In genomic region chr10:89630052-89630451, GRCm38 (mm10) we compare ENCODE assay signal across 9 mouse cellular contexts. TPM values are rescaled to one million over a fixed set of nuclear protein-coding genes. Genes with fewer than 3 reads are reported as not detected.
DNase-seq lines count a peak whose midpoint lies in the region; ATAC-seq and TF ChIP-seq lines count a peak whose summit lies in the region.
"Had no signal": no experiment of that assay in that cellular context is flagged by ENCODE, and none has a peak within 500 bp of the region (broad histone marks: within the 10 kb centered on the region; RNA-seq: fewer than 3 reads in every experiment).

No protein-coding gene starts in this region.

- WGBS in liver, adult 2 months, result 21% methylated on average over 3 of the region's 3 CpGs
- 25% methylated on average over 3 of the region's 3 CpGs for WGBS in hindbrain, embryonic 14.5 days

- H3K9me3 ChIP-seq in hindbrain, embryonic 14.5 days (ENCODE audit: control insufficient read depth, low read length), result no peaks in the 10 kb centered on the region

- H3K79me2 ChIP-seq in liver, adult 2 months (ENCODE audit: control insufficient read depth, insufficient read depth, low read length), result peaks cover 10% of the 10 kb centered on the region; the same call in 1 of the 2 replicates

- peak; percentile 61 for TF ChIP-seq CTCF in liver, adult 2 months (IDR thresholded peaks at IDR 0.05; ENCODE audit: low read depth, low read length)

- peak overlapping the region; percentile 46; the same call in 1 of the 2 replicates for H3K27ac ChIP-seq in liver, adult 2 months (replicated peaks; ENCODE audit: insufficient read depth, low read depth, low read length)
- no peak overlapping the region for H3K27ac ChIP-seq in hindbrain, embryonic 14.5 days

- no peaks in the 10 kb centered on the region for H3K27me3 ChIP-seq in liver, adult 2 months (ENCODE audit: control insufficient read depth, insufficient read depth, low read length)
- no peaks in the 10 kb centered on the region for H3K27me3 ChIP-seq in hindbrain, embryonic 14.5 days (ENCODE audit: control insufficient read depth, insufficient read depth, low read length)

- no peaks in the 10 kb centered on the region for H3K36me3 ChIP-seq in liver, adult 2 months (ENCODE audit: control insufficient read depth, insufficient read depth, low read length)
- no peaks in the 10 kb centered on the region for H3K36me3 ChIP-seq in hindbrain, embryonic 14.5 days (replicated peaks; ENCODE audit: control insufficient read depth, insufficient read depth)

- peaks cover 45% of the 10 kb centered on the region for H3K4me1 ChIP-seq in liver, adult 2 months (ENCODE audit: control insufficient read depth, insufficient read depth, low read length)
- H3K4me1 ChIP-seq in hindbrain, embryonic 14.5 days (replicated peaks; ENCODE audit: control insufficient read depth, insufficient read depth, low read length), result no peaks in the 10 kb centered on the region

- H3K4me2 ChIP-seq in hindbrain, embryonic 14.5 days (replicated peaks), result no peak overlapping the region

- peak overlapping the region; percentile 58; the same call in 1 of the 2 replicates for H3K9ac ChIP-seq in liver, adult 2 months (ENCODE audit: low read depth, low read length)
- no peak overlapping the region for H3K9ac ChIP-seq in hindbrain, embryonic 14.5 days

- no peak for TF ChIP-seq POLR2A in liver, adult 2 months (IDR thresholded peaks at IDR 0.05; ENCODE audit: extremely low read depth, insufficient read depth, low read length)

- intact Hi-C loops in left cerebral cortex, postnatal 4 days (cut with DNase I), result loop anchor here (2.0 kb wide), 2 partner anchors 169 to 303 kb away; no protein-coding TSS in a partner anchor

- peak; percentile 82 for ATAC-seq in hindbrain, embryonic 14.5 days (ENCODE audit: low FRiP score)

- DNase-seq in liver, adult 2 months (ENCODE audit: extremely low read depth, low read depth, low spot score), result peak; percentile 74
- DNase-seq in liver, result no peak
- peak; percentile 71 for DNase-seq in Muller cell, postnatal 12 days (ENCODE audit: inconsistent ontology term)
- DNase-seq in embryo, embryonic 9.5 days (ENCODE audit: extremely low spot score), result peak; percentile 64
- DNase-seq in hindbrain, embryonic 14.5 days (ENCODE audit: low spot score), result peak; percentile 97
- DNase-seq in left cerebral cortex, postnatal 4 days, result peak; percentile 32
- DNase-seq in natural killer cell, adult 2 months (ENCODE audit: low spot score in 2 of 2), result peak; percentile 28 to 30
- no peak for DNase-seq in spleen, adult 12 weeks (ENCODE audit: low spot score)

- no peak overlapping the region for H3K4me3 ChIP-seq in liver, adult 2 months (ENCODE audit: insufficient read depth, low read depth, low read length)
- H3K4me3 ChIP-seq in hindbrain, embryonic 14.5 days (replicated peaks; ENCODE audit: low read length), result no peak overlapping the region
- H3K4me3 ChIP-seq: erythroblast, embryonic 14.5 days had no signal

RNA-seq across cellular contexts. Expression of gene Slc17a8, which starts 9.0 kb away (rescaled TPM):
- total RNA-seq in liver, adult 2 months (2014; rRNA removed), result 2.9 and 3.3 TPM in 2 replicates
- polyA plus RNA-seq in liver, adult 2 months (2012; rRNA removed), result 1.1 TPM in 2 replicates
- 1.4 and 1.9 TPM in 2 replicates for polyA plus RNA-seq in hindbrain, embryonic 14.5 days (2014; fragmentation: Nextera tagmentation; extraction: Ambion mirVana)
- 1 to 10 TPM; 4.2 to 5.4 TPM for total RNA-seq in left cerebral cortex, postnatal 4 days (2021)
- polyA plus RNA-seq: erythroblast, embryonic 14.5 days had no signal

RNA-seq across cellular contexts. Expression of gene Scyl2, which starts 56.0 kb away (rescaled TPM):
- 18.4 and 20.1 TPM in 2 replicates for total RNA-seq in liver, adult 2 months (2014; rRNA removed)
- polyA plus RNA-seq in liver, adult 2 months (2012; rRNA removed), result 10.8 and 11.3 TPM in 2 replicates
- 15.6 and 18.5 TPM in 2 replicates for polyA plus RNA-seq in hindbrain, embryonic 14.5 days (2014; fragmentation: Nextera tagmentation; extraction: Ambion mirVana)
- 10 to 100 TPM; 46.3 to 48.2 TPM for total RNA-seq in left cerebral cortex, postnatal 4 days (2021)

Comparison
In these comparisons a context has a peak if more than half of its experiments do, and no peak if none do; other contexts are left out.
1. DNase-seq: peak in liver, adult 2 months (single experiment), Muller cell, postnatal 12 days (single experiment), embryo, embryonic 9.5 days (single experiment), hindbrain, embryonic 14.5 days (single experiment), left cerebral cortex, postnatal 4 days (single experiment) and natural killer cell, adult 2 months (2 of 2); none in liver (single experiment) and spleen, adult 12 weeks (single experiment).